Mouse (Mus musculus) neutrophil, adult 5-6 weeks (primary cell): ENCODE data around the gene Nrsn2. TPM values are rescaled to one million over a fixed set of nuclear protein-coding genes. Genes with fewer than 3 reads are reported as not detected.

Source experiments
- ATAC-seq: fragments of 151-379, 151-347 bp; 2 replicates; pipeline ENCODE4 v1.8.0; 2017; ENCODE audit warnings: mild to moderate bottlenecking, moderate TSS enrichment; ENCODE audit not compliant: insufficient number of reproducible peaks, poor library complexity, low FRiP score, severe bottlenecking; ENCODE audit errors: extremely low read depth
- total RNA-seq: library from RNA; stranded (forward); fragments of 200-1000 nt; gene quantifications from 2 replicates; pipeline ENCODE4 v1.2.3, GENCODE M21; 2017

Gene Nrsn2
- total RNA-seq, 1 experiment from 2014 or later, result not detected

DNA sequence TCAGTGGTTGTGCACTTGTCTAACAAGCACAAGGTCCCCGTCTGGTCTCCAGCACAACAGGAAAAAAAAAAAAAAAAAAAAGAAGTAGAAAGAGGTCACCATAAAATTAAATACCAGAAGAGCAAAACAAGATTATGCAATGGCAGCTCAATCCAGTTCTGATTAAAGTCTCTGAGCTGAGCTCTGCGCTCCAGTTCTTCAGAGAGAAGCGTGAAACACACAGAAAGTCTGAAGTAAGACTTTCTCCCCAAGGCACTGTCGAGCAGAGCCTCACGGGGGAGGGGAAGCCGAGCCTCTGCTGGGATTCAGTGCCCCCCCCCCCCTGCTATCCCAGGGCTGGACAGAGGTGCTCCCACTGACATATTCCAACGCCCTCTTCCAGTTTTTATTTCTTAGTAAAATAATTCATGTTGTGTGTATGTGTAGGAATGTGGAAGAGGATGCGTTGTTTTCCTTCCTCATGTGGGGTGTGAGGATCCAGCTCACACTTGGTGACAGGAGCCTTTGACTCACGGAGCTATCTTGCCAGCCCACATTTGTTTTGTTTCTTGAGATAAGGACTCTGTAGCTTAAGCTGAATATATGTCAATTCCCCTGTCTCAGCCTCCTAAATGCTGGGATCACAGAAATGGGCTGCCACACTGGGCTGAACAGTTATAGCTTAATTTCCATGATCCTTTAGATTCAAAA is 29.5 kb downstream of the Nrsn2 start:
- no peak for ATAC-seq

- no peak for ATAC-seq
Measured at GRCm38 (mm10) chr2:152345393-152345792, 31.0 kb downstream of the Nrsn2 start.

- ATAC-seq, result no peak
Measured at GRCm38 (mm10) chr2:152344909-152345308, 31.5 kb downstream of the Nrsn2 start.

- ATAC-seq, result no peak
Measured at GRCm38 (mm10) chr2:152344361-152344760, 32.1 kb downstream of the Nrsn2 start.

GRCm38 (mm10) chr2:152343329-152344213 is 32.9 kb downstream of the Nrsn2 start, which contains the start of gene Trib3:
TSS of gene Trib3 (minus strand) at chr2:152344032.
- ATAC-seq, result peak; percentile 81

GRCm38 (mm10) chr2:152339631-152340179 is 36.7 kb downstream of the Nrsn2 start:
- ATAC-seq, result no peak

DNA sequence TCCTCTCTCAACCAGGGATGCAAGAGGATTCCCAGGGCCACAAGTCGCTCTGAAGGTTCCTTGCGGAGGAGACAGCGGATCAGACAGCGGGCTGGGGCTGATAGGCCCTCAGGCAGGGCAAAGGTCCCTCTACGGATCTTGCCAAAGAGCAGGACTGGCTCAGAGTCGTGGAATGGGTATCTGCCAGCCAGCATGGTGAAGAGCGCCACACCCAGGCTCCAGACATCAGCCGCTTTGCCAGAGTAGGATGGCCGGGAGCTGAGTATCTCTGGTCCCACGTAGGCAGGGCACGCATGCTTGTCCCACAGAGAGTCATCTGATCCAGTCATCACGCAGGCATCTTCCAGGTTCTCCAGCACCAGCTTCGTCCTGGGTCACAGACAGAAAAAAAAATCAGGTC is 38.1 kb downstream of the Nrsn2 start:
- no peak for ATAC-seq

DNA sequence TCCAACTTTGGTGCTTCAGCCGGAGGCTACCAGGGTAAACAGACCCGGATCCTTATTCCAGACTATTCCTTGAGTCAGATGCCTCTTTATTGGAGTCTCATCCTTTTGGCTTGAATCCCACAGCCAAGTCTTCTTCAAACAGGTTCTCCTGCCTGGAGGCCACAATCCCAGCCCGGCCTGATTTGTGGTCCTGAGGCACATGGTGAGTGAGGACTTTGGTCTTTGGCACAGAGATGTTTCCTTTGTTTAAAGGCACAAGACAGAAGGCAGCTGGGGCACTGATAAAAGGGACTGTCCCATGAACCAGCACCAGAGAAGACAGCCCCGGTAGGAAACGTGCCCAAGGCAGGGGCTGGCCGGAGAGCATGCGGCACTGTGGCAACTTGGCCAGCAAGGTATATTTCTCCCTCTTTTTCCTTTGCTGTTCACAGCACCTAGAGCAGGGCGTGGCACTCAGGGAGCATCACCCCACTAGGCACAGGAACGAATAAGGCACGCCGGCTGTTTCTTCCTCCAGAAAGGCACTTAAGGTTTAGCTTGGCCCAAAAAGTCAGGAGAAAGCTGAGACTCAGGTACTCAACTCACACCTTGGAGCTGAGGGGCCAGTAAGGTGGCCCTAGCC is 38.7 kb downstream of the Nrsn2 start:
- no peak for ATAC-seq

GRCm38 (mm10) chr2:152336856-152337255 is 39.6 kb downstream of the Nrsn2 start:
- ATAC-seq, result no peak

DNA sequence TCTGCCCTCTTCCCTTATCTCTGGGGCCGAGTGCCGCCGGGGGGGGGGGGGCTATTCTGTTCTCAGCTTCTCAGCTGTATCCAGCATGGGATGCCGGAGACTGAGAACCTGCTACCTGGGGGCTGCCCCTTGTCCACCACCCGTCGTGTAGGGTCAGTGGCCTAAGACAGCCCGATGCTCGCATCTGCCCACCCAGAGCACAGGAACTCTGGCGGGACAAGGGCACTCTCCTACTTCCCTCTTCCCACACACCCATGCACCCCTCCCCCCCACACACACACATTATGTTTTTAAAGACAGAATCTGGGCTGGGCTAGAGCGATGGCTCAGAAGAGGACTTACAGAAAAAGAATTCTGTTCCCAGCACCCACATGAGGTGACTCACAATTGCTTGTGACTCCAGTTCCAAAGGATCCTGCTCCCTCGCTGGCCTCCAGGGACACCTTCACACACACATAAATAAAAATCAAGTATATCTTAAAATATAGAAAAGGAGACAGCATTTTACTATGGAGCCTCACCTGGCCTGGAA is 41.1 kb downstream of the Nrsn2 start:
- no peak for ATAC-seq

GRCm38 (mm10) chr2:152333345-152334006 is 43.0 kb downstream of the Nrsn2 start:
- ATAC-seq, result no peak

GRCm38 (mm10) chr2:152332101-152332825 is 44.2 kb downstream of the Nrsn2 start, which contains the start of gene Rbck1:
TSS of gene Rbck1 (minus strand) at chr2:152332653.
- peak; percentile 87 for ATAC-seq

- no peak for ATAC-seq
Measured at GRCm38 (mm10) chr2:152330858-152331423, 45.5 kb downstream of the Nrsn2 start.

DNA sequence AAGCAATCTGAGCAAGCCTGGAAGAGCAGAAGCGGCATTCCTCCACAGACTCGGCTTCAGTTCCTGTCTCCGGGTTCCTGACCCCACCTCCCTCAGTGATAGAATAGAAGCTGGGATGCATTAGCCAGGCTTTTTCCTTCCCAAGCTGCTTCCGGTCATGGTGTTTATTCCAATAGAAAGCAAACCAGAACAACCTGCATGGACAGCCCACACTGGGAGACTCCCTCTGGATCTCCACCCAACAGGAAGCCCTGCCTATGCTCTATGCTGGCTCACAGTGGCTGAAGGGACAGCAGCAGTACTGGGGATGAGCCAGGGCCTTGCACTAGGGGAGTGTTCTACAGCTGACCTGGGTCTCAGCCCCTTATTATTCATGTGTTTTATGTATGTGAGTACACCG is 48.5 kb downstream of the Nrsn2 start:
- no peak for ATAC-seq

DNA sequence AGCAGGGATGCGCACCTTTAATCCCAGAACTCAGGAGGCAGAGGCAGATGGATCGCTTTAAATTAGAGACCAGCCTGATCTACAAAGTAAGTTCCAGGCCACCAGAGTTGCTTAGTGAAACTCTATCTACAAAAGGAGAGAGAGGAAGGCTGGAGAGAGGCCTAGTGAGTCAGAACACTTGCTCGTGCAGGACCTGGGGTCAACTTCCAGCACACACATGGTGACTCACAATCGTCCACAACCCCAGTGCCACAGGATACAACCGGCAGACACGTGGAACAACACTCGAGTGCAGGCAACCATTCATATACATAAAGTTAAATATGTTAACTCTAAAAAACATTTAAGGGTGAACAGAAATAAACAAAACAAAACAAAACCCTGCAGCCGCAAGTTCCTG is 49.8 kb downstream of the Nrsn2 start:
- ATAC-seq, result no peak

DNA sequence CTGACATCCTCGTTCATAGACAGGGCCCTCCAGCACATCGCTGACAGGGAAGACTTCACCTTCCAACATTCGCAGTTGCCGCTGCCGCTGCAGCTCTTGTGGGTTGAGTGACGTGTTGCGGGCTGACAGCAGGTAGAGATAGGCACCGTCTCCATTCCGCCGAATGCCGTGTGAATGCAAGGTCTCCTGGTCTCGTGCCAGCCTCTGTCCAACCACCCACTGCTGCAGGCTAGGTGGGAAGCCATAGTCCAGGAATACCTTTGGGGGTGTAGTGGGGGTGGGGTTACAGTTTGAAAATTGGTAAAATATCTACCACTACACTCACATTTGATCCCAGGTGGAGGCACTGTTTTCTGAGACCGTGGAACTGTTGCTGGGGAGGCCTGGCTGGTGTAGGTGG is 50.3 kb downstream of the Nrsn2 start:
- no peak for ATAC-seq

GRCm38 (mm10) chr2:152324842-152325241 is 51.6 kb downstream of the Nrsn2 start:
- ATAC-seq, result no peak

DNA sequence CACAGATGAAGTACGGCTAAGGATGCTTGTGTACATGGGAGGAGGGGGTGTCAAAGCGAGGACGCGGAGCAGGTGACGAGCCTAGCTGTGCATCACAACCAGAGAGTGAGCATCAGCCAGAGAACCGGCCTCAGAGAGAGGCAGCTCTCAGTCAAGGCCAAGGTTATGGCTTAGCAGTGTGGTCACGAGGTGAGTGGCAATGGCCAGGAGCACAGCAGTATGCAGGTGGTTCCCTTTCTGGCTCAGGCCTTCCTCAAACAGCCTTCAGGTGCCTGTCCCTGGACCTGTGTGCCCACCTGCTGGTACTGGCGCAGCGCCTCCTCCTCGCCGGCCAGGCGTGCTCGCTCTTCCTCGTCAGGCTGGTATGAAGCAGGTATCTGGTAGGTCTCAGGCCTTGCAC is 52.5 kb downstream of the Nrsn2 start:
- ATAC-seq, result no peak
